Mouse (Mus musculus): ENCODE data around the gene Zkscan14.

- TF ChIP-seq BHLHE40 (IDR thresholded peaks at IDR 0.05; ENCODE audit: borderline replicate concordance, low read depth, low read length) (no peak), POLR2AphosphoS2 (IDR thresholded peaks at IDR 0.05; ENCODE audit: low read length) (0 out of 2 replicates have a peak, but pooled peaks have one; percentile 46)
Observed at GRCm38 (mm10) chr5:145185244-145185643, 16.4 kb downstream of the Zkscan14 start.

All from MEL (cell line).